Mouse (Mus musculus) testis, adult 2 months (tissue): ENCODE results near the gene Plpp3.

Source experiments
- CTCF ChIP-seq: fragments of 200-500 bp; IDR thresholded peaks from 2 replicates; pipeline ENCODE4 v1.5.1; 2012; ENCODE audit warnings: low read depth, mild to moderate bottlenecking, inconsistent platforms, low read length, moderate library complexity; ENCODE audit not compliant: control insufficient read depth, insufficient read depth, insufficient replicate concordance
- POLR2A ChIP-seq: fragments of 200-500 bp; IDR thresholded peaks from 2 replicates; pipeline ENCODE4 v1.6.1; 2012; ENCODE audit warnings: low read depth, mild to moderate bottlenecking, inconsistent platforms, low read length, moderate library complexity; ENCODE audit not compliant: control insufficient read depth

DNA sequence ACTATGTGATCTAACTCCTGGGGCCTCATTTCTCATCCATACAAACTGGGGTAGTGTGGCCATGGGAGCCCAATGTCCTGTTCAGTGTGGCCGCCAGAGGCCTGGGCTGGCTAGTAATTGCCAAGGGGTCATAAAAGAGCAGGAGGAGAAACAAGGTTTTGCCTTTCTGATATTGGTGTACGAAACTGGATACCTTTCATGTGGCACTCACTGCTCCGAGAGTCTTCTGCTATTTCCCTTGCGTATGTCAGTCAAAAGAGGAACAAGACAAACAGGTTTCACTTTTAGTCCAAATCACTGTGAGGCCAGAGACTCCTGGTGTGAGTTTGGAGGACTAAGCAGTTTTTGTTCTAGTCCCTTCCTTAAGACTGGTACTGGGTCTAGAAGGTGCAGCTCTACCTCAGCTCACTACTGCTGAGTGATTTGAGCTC is 6.8 kb downstream of the Plpp3 start:
- TF ChIP-seq CTCF (no peak), POLR2A (no peak)
